Mouse (Mus musculus) kidney, adult 11 months (tissue): ENCODE results near the gene Pheta1.
A peak's percentile ranks its signal among the peaks of the same experiment; 100 is the strongest.

Experiments used
- DNase-seq: peaks from one replicate; pipeline ENCODE4 v3.0.0; 2022

The Pheta1 gene

GRCm38 (mm10) chr5:121827876-121828275, 20.9 kb upstream of the Pheta1 start:
- DNase-seq: no peak

GRCm38 (mm10) chr5:121828491-121829432, 20.0 kb upstream of the Pheta1 start:
- no peak for DNase-seq

GRCm38 (mm10) chr5:121831002-121831601, 17.7 kb upstream of the Pheta1 start:
- no peak for DNase-seq

GRCm38 (mm10) chr5:121832376-121833155, 16.2 kb upstream of the Pheta1 start:
- DNase-seq: no peak

GRCm38 (mm10) chr5:121833159-121833558, 15.6 kb upstream of the Pheta1 start:
- DNase-seq: no peak

GRCm38 (mm10) chr5:121833572-121834240, 15.1 kb upstream of the Pheta1 start:
- DNase-seq: peak; percentile 88

- DNase-seq: no peak
Observed at GRCm38 (mm10) chr5:121834241-121834606, 14.6 kb upstream of the Pheta1 start.

- DNase-seq: peak; percentile 46
Observed at GRCm38 (mm10) chr5:121834991-121835747, 13.6 kb upstream of the Pheta1 start.

- DNase-seq: peak; percentile 37
Observed at GRCm38 (mm10) chr5:121835949-121836691, 12.7 kb upstream of the Pheta1 start.

- peak; percentile 94 for DNase-seq
Observed at GRCm38 (mm10) chr5:121836692-121837415, 11.9 kb upstream of the Pheta1 start.

- peak; percentile 34 for DNase-seq
Observed at GRCm38 (mm10) chr5:121837441-121838340, 11.1 kb upstream of the Pheta1 start, which contains the start of gene Sh2b3. Sh2b3 (minus strand) TSS chr5:121837646.

GRCm38 (mm10) chr5:121838341-121839127, 10.2 kb upstream of the Pheta1 start:
- DNase-seq: no peak

GRCm38 (mm10) chr5:121839128-121839473, 9.7 kb upstream of the Pheta1 start:
- DNase-seq: peak; percentile 72

GRCm38 (mm10) chr5:121841516-121841915, 7.3 kb upstream of the Pheta1 start:
- DNase-seq: no peak

- no peak for DNase-seq
Observed at GRCm38 (mm10) chr5:121841973-121842372, 6.8 kb upstream of the Pheta1 start.

- peak; percentile 72 for DNase-seq
Observed at GRCm38 (mm10) chr5:121842665-121843118, 6.1 kb upstream of the Pheta1 start.

GRCm38 (mm10) chr5:121843138-121843905, 5.5 kb upstream of the Pheta1 start:
- DNase-seq: no peak

- no peak for DNase-seq
Observed at GRCm38 (mm10) chr5:121845361-121845760, 3.4 kb upstream of the Pheta1 start.
